Mouse (Mus musculus) right cerebral cortex, postnatal 25 days (tissue): Measurements from ENCODE around the gene Raver2.

Experiments
- DNase-seq: peaks from one replicate; pipeline ENCODE4 v3.0.0; 2022

The Raver2 gene

DNA sequence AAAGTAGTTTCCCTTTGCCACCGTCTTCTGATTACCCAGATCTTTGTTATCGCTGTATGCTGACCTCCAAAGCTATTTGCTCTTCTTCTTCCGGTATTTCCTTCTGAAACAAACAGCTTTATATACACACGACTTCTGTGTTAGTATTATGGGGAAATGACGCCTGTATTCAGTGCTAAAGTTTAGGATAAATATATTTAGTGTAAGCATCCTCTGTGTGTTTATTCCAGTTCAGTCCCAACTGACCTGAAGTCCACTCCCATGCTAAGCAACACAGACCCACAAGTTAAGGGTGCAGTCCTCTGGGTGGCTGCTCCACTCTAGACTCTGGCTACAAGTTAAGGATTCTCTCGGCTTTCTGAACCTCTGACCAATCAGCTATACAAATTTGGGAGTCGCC lies 52.2 kb downstream of the Raver2 start:
- no peak for DNase-seq

DNA sequence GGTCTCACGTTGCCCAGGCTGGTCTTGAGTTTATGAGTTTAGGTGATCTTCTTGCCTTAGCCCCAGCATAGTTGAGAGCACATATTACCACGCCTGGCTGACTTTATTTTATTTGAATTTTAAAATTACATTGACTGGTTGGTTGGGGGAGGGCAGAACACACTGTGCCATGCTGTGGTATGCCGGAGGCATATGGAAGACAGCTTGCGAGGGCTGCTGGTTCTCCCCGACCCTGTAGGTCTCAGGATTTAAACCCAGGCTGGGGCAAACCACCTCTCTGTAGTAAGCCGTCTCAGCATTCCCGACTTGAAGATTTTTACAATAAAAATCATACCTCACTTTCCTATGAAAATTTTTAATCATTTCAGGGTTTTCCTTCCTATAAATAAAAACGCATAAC lies 66.2 kb downstream of the Raver2 start:
- no peak for DNase-seq

DNA sequence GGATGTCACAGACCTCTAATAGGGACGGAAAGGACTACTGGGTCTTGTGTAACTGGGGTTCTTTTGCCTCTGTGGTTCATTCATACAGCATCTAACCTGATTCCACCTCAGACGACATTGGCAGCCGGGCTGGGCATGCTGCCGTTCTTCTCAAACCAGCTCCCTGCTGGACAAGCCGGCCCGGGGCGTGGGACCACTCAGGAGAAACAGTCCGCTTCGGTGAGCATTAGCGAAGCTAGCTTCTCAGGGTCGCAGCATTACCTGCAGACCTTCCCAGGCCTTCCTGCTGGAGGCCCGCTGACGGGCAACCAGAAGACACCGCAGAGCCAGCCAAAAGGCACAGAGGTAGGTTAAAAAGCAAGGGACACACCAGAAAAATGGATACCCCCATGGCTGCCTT lies 67.1 kb downstream of the Raver2 start:
- no peak for DNase-seq

DNA sequence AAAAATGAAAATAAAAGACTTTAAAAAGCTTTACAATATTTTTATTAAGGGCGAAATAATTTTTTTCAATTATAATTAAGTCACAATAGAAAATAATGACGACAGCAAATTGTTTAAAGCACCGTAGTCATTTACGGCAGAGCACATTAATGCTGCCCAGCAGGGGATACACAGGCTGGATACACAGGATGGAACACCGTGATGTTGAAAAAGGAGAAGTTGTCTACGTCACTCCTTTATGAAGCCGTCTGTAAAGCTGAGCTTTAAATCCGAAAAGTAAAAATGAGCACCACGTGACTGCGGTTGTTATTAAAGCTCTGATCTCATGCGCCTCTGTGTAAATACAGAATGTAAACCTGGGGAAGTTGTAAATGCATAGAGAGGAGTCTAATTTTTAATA lies 69.2 kb downstream of the Raver2 start:
- no peak for DNase-seq

DNA sequence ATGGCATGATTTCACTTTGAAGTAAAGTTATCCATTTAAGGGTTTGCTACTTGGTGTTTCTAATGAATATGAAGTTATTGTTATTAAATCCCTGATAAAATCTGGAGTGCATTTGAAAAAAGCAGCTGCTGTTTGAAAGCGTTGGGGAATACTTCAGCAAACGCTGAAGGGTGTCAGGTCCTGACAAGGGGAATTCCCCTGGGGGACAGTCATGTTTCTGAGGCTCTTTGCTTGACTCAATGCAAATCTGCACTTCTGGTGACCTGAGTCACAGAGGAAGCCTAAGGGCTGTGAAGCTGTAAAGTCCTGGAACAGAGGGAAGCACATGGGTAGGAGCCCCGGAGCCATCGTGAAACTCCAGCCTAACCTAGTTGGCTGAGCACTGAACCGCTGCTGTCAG lies 73.0 kb downstream of the Raver2 start:
- DNase-seq = no peak

DNA sequence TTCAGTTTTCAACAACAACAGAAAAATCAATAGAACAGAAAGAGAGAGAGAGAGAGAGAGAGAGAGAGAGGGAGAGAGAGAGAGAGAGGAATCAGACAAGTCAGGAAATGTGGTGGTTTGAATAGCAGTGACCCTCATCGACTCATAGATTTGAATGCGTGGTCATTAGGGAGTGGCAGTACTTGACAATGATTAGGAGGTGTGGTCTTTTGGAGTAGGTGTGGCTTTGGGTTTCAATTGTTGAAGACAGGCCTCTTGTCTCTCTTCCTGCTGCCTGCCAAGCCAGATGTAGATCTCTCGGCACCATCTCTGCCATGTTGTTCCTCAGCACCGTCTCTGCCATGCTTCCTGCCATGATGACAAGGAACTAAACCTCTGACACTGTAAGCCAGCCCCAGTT lies 75.1 kb downstream of the Raver2 start:
- no peak for DNase-seq

DNA sequence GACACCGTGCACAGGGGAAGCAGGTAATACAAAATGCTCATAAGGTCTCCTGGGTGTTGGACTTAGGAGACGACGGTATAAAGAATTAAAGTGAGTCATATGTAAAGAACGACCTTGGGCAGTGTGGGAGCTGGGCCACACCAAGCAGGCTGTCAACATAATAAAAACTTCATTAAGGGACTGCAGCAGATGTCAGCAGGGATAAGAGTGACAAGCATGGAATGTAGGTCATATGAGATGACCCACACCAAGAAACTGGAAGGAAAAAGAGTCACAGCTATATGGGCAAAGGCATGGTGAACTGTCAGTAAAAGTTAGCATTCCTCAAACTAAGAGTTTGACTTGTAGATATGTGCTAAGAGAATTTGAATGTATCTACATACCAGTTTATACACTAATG lies 75.6 kb downstream of the Raver2 start:
- DNase-seq = no peak

DNA sequence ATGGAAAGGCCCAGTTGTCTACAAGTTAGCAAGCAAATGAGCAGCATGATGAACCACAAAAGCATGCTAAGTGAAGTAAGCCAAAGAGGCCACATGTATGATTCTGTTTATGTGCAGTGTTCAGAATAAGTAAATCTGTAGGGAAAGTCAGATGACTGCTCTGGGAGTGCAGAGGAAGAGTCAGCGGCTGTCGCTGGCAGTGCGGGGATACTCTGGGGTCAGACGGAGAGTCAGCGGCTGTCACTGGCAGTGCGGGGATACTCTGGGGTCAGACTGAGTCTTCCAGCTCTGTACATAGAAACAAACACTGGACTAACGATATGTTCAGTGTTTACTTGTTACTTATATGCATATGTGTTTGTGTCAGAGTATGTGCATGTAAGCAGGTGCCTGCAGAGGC lies 76.0 kb downstream of the Raver2 start:
- no peak for DNase-seq

DNA sequence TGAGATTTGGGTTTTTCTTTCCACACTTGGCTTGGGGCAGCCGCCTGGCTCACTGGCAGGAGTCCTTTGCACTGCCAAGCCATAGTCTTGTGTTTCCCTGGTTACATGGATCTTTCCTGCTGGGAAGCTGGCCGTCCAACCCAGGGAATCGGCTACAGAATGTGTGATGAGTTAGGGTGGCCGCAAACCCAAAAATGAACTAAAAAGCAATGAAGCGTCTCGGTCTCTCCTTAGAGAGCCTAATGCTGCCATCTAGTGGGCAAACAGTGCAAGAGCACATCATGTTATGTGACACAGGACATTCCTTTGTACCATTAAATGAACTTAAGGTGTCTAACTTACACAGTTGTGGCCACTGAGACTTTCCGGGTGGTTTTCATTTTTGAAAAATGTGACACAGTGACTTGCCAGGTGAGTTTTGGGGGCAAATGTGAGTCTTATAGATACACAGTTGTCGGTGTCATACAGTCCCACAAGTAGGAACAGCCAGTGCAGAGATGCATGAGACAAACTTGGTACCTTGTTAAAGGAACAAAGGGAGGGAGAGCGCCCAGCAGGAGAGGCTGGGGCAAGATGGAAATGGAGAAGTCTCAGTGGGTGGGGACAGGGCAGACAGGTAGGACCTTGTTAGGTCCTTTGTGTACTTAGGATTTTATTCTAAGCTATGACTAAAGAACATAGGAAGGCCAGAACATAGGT lies 77.4 kb downstream of the Raver2 start:
- peak; percentile 71 for DNase-seq

DNA sequence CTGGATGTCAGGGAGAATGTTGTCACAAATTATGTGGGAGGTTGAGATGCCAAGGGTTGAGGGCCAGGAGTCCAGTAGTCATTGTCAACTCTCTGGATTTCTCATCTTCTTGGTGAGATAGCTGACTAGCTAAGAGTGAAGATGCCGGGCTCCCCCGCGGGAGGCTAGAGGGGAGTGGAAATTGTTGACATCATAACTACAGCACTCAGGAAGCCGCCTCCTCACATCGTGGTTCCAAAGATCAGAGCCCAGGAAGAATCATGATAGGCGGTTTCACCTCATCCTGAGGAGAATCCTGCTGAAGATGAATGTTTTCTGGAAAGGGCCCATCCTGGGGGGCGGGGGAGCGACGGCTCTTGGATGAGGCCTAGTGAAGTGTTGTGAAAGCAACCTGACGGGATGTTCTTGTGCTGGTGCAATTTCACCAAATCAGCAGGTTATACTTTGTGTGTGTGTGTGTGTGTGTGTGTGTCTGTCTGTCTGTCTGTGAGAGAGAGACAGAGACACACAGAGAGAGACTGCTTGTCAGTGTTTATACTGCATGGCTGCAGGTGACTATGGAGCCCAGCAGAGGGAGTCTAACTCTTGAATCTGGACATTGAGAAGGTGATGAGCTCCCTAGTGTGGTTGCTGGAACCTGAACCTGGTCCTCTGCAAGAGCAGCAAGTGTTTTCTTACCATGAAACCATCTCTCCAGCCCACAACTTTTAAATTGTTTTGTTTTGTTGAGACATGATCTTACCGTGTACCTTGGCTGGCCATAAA lies 78.3 kb downstream of the Raver2 start:
- DNase-seq = no peak

DNA sequence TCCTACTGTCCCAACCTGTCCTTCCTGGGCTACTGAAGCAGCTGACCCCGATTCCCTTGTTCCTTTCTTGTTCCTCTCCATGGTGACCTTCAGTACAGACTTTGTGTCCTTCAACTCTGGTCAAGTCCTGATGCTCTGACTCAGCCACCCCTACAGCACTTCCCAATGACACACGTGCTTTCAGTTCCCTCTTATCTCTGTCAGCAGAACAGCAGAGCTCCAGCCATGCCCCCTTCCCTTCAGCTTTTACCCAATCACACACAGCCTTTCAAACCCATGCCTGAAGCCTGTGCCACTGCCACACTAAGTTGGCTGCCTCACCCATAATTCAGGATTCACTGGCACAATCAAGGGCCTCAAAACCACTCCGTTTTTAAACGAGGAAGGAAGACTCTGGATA lies 86.8 kb downstream of the Raver2 start:
- DNase-seq = no peak

DNA sequence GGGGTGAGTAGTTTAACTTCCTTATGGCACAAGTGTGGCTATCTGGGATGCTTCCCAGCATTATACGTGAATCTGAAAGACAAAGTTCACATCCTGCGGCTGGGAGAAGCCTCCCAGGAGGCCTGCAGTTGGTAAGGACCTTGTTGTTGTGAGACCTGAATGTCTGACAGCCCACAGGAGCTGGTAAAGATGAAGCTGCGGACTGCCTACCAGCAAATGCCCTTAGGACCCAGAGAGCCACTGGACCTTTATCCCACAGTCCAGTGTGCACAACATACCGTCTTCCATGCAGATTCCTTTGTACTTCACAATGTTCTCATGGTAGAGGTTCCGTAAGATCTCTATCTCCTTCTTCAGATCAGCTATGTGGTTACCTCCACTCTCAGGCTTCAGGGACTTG lies 88.7 kb downstream of the Raver2 start:
- DNase-seq = no peak

DNA sequence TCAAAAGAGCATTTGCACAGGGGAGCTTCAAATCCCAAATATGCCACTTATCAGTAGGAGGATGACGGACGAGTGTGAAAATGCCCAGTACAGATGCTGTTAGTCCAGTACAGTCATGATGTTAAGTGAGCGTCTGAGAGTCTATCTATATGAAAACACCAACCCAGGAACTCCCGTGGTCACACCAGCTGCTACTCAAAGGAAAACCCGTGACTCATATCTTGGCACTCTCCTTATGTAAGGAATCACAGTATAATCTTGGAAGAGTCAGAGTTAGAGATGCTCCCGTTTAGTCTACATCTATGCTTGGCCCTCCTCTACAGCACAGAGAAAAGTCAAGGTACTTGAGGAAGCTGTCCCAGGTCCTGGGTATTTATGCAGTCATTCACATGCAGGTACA lies 89.5 kb downstream of the Raver2 start:
- DNase-seq = no peak

DNA sequence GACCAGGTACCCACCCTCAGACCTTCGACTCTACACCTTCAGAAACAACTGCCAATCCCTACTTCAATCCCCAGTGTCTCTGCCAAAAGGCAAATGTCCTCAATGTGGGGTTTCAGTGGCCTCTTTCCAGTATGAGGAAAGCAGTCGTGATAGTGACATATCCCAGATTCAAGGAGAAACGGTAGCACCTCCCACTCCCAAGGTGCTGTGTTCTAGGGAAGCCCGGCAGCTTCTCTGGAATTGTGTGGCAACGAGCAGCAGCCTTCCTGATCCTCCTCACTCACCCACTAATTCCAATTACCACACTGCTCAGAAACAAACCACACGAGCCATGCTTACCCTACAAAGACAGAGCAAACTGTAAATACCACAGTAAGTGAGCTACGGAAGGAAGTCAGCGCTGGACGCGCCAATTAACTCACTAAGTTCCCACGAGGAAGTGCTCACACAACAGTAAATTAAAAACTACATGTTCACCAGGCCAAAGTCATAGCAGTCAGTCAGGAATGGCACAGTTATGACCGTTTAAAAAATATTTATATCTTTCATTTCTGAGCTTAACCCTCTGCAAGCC lies 90.5 kb downstream of the Raver2 start:
- DNase-seq = no peak

DNA sequence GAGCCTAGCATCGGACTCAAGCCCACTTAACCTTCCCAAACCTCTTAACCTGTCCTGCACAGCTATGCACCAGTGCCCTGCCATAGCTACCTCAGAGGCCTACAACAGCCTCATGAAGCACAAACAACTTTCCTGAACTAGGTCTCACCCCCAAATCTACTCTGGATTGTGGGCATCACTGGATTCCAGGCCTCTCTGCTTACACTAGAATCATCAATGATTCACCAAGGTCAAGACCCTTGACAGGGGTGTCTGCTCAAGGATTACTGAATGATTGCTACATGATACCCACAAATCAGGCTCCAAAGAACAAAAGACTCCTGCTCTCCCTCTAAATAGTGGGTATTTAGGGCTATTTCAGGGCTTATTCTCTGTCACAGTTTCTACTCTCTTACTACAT lies 92.0 kb downstream of the Raver2 start:
- no peak for DNase-seq

DNA sequence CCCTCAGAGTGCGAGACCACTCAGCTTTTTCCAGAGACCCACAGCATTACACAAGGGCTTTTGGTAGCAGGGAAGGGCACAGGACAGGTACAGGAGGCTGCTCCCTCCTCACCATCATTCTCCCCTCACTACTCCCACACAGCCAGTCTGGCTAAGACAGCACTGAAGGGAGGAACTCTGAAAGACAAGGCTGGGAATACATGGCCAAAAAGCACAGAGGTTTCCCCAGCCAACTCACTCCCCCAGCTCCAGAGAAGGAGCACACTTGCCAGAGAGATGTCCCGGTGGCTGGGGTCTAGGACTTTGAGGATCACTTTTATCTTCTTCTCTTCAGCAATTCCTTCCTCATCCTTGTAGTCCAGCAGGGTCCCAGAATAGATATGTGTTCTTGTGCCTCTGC lies 95.4 kb downstream of the Raver2 start:
- no peak for DNase-seq

DNA sequence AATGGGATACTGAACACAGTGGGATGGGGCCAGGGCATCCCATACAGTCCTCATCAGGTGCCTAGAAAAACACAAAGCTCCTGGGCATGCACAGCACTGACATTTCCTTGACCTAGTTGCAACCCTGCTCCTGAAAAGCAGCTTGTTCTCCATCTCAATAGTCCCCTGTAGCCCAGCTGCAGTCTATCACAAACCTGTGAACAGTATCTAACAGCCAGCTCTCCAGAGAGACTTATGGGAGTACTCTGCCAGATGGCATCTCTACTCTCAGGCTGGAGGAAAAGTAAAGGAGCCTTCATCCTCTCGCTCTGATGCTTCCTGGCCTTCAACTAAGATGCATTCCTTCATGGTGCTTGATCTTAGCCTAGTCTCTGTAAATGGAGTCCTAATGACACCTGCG lies 95.9 kb downstream of the Raver2 start:
- DNase-seq = no peak

DNA sequence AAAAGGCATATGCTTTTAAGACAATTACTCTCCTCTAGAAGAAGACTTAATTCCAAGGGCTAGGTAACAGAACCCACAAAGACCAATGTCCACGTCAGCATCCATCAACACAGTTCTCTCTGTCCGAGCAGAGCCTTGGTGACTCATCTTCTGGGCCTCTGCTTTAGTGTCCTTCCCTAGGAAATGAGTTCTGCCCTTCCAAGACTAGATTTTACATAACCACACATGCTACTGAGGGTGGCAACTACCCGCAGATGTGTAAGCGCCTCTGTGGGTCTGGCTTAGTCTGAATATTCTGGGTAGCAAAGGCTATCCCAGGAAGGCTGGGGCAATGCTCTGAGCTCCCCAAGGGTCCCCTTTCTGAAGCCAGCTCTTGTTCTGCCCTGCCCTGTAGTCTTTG lies 97.0 kb downstream of the Raver2 start:
- DNase-seq = no peak

DNA sequence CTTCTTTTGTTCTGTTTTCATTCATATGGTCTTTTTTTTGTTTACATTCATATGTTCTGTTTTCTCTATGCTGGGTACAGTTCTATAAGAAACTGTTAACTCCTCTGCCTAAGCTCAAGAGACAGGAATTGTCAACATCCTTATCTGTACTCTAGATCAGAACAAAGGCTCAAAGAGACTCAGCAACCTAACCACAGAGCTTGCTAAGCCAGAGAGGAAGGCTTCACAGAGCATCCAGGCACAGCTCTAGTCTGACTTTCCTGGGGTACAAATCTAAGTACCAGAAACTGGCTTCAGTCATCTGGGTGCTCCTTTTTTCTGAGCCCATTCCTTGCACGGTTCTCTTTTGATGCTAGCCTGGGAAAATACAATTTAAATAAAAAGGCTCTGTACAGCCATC lies 99.0 kb downstream of the Raver2 start:
- DNase-seq = no peak

DNA sequence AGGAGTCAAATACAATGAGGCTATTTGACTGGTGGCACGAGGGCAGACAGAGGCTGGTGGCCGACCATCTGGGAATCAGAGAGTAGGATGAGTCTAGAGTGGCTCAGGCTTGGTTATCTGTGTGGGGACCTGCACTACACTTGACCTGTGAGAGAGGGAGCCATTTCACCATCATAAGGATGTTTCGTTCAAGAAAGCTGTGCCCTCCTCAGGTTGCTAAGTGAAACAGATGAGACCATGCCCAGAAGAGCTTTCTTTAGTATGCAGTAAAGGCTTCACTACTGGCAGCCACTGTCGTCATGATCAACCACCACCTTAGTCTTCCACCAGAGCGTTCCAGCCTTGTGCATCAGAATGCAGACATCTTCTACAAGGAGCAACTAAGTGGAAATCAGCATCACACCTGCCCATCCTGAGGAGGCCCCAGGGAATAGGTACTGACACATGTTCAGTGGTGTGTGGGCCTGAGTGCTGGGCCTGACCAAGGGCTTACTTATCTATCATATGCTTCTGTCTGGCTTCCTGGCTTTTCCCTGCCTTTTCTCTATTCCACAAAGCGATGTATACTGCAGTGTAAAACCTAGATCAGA lies 99.5 kb downstream of the Raver2 start:
- DNase-seq = no peak

DNA sequence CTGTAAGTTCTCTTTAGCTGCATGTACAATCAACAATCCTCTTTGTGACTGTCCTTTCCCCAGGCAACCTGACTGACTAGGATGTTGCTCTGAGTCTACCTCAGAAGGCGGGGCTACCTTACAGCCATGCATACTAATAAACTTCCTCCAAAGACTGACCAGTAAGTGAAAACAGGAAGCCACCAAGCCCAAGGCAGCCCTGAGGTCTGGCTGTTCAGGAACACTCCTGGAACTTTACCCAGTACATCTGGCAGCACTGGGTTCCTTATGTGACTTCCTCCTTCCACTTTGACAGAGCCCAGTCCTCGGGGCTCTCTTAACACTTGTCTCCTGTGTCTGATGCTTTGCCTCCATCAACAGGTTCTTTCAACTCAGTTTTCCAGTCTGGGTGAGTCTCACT lies 104.0 kb downstream of the Raver2 start:
- DNase-seq = no peak

DNA sequence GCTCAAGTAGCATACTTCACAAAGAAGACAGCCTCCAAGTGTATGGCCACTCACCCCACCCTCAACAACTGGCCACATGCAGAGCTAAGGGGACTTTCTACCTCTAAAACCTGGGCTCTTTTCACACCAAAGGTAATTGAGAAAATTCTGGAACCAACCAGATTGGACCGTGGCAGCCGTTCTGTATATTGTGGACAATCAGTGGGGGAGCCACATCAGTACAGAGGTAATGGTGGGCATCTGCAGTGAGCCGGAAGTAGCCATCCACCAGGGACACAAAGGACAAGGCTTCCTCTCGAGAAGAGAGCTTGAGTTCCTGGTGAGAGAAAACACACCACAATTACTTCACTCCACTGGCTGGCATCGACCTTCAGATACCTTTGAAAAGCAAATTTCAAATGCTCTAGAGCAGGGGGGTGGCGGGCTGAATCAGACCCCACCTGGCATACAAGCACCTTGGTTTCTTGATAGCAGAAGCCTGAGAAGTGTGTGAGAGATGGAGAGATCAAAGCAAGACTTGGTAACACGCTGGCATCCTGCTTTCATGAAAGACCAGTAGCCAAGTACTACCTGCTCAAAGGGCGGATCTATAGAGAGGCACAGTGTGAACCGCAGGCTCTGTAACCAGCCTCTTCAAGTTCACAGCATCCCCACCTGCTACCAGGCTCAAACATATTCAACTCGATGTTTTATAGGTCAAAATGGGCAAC lies 106.3 kb downstream of the Raver2 start:
- no peak for DNase-seq

DNA sequence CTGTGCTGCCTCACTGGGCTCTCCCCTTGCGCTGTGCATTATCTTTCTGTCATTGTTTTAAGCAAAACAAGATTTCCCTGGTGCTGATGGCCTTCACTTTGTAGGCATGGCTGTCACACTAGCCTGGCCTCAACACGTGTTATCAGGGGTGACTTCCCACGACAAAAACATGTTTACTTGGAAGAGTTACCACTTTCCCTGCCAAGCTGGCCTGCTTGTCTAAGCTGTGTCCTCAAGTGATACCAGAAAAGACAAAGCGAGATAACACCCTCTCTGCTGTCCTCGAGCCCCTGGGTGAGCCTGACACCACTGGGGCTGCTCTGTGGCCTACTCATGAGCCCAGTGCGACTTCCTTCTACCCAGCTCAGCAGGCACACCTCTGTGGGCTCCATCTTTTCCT lies 107.3 kb downstream of the Raver2 start:
- no peak for DNase-seq

DNA sequence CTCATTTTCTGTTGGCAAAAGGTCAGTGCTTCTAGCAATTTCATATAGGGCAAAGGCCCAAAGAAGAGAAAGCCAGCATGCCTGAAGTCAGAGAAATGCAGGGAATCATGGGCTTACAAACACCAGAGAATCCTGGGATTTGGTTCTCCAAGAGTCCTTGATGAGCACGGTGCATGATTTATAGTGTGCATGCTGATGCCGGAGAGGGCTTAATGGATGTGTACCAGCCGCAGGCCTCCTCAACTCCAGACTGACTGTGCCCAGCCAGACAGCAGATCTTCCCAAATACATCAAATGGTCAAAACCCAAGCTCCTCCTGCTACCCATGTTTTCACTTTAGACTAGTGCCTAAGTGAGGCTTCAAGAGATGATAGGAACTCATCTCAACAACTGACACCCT lies 109.0 kb downstream of the Raver2 start:
- no peak for DNase-seq
